Mouse (Mus musculus) forebrain, postnatal 0 days (tissue): ENCODE results near the gene Slc30a4. TPM values are rescaled to one million over a fixed set of nuclear protein-coding genes. Genes with fewer than 3 reads are reported as not detected.
A peak's percentile ranks its signal among the peaks of the same experiment; 100 is the strongest.

Experiments used
- ATAC-seq: fragments of 200-750 bp; cut with Nextera tagmentation; 2 replicates; pipeline ENCODE4 v1.8.0; 2017; ENCODE audit warnings: mild to moderate bottlenecking, moderate library complexity
- DNase-seq: peaks from one replicate; pipeline ENCODE4 v3.0.0-alpha.2; 2015
- H3K27ac ChIP-seq: fragments of 300-500 bp; sonication (generic); 2 replicates; pipeline ENCODE4 v1.5.1; 2014; ENCODE audit warnings: low read depth, mild to moderate bottlenecking, antibody characterized with exemption, low read length, moderate library complexity, mixed read lengths
- H3K27me3 ChIP-seq: fragments of 300-500 bp; sonication (generic); 2 replicates; pipeline ENCODE4 v1.6.1; 2014; ENCODE audit warnings: mild to moderate bottlenecking, low read length, mixed read lengths; ENCODE audit not compliant: insufficient read depth
- H3K36me3 ChIP-seq: fragments of 300-500 bp; sonication (generic); 2 replicates; pipeline ENCODE4 v1.6.1; 2014; ENCODE audit warnings: mild to moderate bottlenecking, moderate library complexity; ENCODE audit not compliant: insufficient read depth
- H3K4me1 ChIP-seq: fragments of 300-500 bp; sonication (generic); 2 replicates; pipeline ENCODE4 v1.6.1; 2014; ENCODE audit warnings: antibody characterized with exemption; ENCODE audit not compliant: insufficient read depth
- H3K4me2 ChIP-seq: fragments of 300-500 bp; sonication (generic); 2 replicates; pipeline ENCODE4 v1.6.1; 2014; ENCODE audit warnings: low read depth, mild to moderate bottlenecking, moderate library complexity
- H3K4me3 ChIP-seq: fragments of 300-500 bp; sonication (generic); 2 replicates; pipeline ENCODE4 v1.5.1; 2014; ENCODE audit warnings: low read depth, low read length, mixed read lengths
- H3K9ac ChIP-seq: fragments of 300-500 bp; sonication (generic); 2 replicates; pipeline ENCODE4 v1.6.1; 2014; ENCODE audit warnings: mild to moderate bottlenecking
- H3K9me3 ChIP-seq: fragments of 300-500 bp; sonication (generic); 2 replicates; pipeline ENCODE4 v1.6.1; 2016; ENCODE audit warnings: low read length
- CTCF ChIP-seq: sonication (generic); IDR thresholded peaks from 2 replicates; pipeline ENCODE4 v1.5.1; 2016; ENCODE audit warnings: antibody characterized with exemption, control low read depth, low read depth
- WGBS: fragments of 180-500 bp; shearing (Covaris S2); extraction: QIAGEN DNeasy Blood & Tissue Kit; methylation state at CpG from one replicate; pipeline ENCODE4 v1.1.7; 2014; 5-methylcytosine and 5-hydroxymethylcytosine counted together
- polyA plus RNA-seq: library from polyadenylated mRNA; unstranded; fragments of >200 nt; fragmentation: Nextera tagmentation; extraction: Ambion mirVana; gene quantifications from 2 replicates; pipeline ENCODE4 v1.2.1, GENCODE M21; 2015
- total RNA-seq: library from RNA; depleted of rRNA; stranded (reverse); fragments of >200 nt; gene quantifications from 2 replicates; pipeline ENCODE4 v1.2.3, GENCODE M21; 2014; rRNA removed

Slc30a4 gene
- total RNA-seq (52.5 and 53.9 TPM in 2 replicates), polyA plus RNA-seq (8.7 and 9.1 TPM in 2 replicates)

DNA sequence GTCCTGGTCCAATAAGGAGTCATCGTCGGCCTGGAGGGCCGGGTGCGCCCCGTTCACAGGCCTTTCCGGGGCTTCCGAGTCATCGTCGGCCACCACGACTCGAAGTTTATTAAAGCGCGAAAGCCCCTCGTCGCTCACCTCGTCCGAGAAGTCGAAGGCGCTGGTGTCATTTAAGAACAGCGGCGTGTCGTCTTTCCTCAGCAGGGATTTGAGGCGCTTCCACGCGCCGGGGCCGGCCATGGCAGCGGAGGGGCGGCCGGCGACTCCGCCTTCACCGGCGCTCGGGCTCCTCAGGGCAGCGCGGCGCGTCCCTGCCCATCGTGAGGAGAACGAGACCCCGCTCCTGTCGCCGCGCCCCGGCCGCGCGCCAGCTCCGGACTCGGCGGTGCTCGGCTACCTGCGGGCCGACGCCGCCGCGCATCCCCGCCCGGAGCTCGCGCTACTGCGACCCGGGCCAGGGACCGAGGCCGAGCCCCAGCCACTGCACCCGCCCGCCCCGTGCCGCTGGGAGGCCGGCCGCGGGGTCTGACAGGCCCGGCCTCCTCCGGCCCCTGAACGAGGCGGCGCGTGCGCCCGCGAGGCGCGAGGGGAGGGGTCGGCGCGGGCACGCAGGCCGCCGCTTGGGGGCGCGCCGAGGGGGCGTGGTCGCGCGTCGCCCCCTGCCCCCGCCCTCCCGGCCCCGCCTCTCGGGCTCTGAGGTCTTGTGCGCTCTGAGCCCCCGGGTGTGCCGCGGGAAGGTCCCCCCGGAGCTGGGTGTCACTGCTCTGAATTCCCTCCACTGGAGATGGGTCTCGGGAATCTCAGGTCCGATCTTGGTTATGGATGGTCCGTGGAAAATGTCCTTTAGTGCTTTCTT is at the start of gene Slc30a4:
TSS of gene Slc30a4 (minus strand) at position 483 of the 856 bp plus-strand sequence.
- Histone ChIP-seq H3K27me3 (no peaks in the 10 kb centered on the region), H3K4me3 (peak within 1 kb of the TSS; percentile 79), H3K36me3 (no peaks in the 10 kb centered on the region), H3K4me1 (peaks cover 6% of the 10 kb centered on the region), H3K27ac (peak within 1 kb of the TSS; percentile 79), H3K9me3 (no peaks in the 10 kb centered on the region), H3K9ac (peak within 1 kb of the TSS; percentile 73), H3K4me2 (peak within 1 kb of the TSS; percentile 75)
- WGBS, result under 1% methylated on average over 104 of the region's 111 CpGs
- DNase-seq (peak; percentile 90), ATAC-seq (peak; percentile 95)
- TF ChIP-seq CTCF, result peak; percentile 30; the same call in 1 of the 2 replicates

- H3K9me3 ChIP-seq, result no peaks in the 10 kb centered on the region
- 92% methylated on average over 9 of the region's 9 CpGs for WGBS
- no peak for DNase-seq
- TF ChIP-seq CTCF, result no peak
- peaks cover 44% of the 10 kb centered on the region for H3K36me3 ChIP-seq
- H3K4me3 ChIP-seq, result no peak overlapping the region
- no peak overlapping the region for H3K27ac ChIP-seq
- no peaks in the 10 kb centered on the region for H3K4me1 ChIP-seq
- no peak for ATAC-seq
- no peaks in the 10 kb centered on the region for H3K27me3 ChIP-seq
- no peak overlapping the region for H3K4me2 ChIP-seq
- H3K9ac ChIP-seq, result no peak overlapping the region
These were observed 44.0 kb upstream of the Slc30a4 start for GRCm38 (mm10) chr2:122746461-122746860.

DNA sequence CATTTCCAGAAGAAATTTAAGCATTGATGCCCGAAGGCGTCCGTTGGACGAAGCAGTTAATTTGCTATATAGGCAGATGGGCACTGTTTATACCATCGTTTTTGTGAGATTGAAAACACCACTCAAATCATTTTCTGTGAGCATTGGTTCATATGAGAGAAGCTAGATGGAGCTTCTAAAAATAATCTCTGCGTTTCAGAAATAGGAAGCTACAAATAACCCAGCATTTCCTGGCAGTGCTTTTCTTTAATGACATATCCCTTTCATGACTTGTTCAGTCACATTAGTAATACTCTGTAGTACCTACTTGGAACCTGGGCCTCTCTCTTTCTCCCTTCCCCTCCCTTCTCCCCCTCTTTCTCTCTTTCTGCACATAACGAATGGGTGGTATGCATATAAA is 36.6 kb upstream of the Slc30a4 start:
- Histone ChIP-seq H3K27me3 (no peaks in the 10 kb centered on the region), H3K4me3 (peak overlapping the region; percentile 85), H3K4me2 (peak overlapping the region; percentile 64), H3K36me3 (peaks cover 11% of the 10 kb centered on the region; the same call in 1 of the 2 replicates), H3K27ac (peak overlapping the region; percentile 98), H3K9me3 (no peaks in the 10 kb centered on the region), H3K4me1 (peaks cover 6% of the 10 kb centered on the region), H3K9ac (peak overlapping the region; percentile 91)
- WGBS, result 24% methylated on average over 7 of the region's 7 CpGs
- TF ChIP-seq CTCF, result no peak
- DNase-seq (no peak), ATAC-seq (no peak)

DNA sequence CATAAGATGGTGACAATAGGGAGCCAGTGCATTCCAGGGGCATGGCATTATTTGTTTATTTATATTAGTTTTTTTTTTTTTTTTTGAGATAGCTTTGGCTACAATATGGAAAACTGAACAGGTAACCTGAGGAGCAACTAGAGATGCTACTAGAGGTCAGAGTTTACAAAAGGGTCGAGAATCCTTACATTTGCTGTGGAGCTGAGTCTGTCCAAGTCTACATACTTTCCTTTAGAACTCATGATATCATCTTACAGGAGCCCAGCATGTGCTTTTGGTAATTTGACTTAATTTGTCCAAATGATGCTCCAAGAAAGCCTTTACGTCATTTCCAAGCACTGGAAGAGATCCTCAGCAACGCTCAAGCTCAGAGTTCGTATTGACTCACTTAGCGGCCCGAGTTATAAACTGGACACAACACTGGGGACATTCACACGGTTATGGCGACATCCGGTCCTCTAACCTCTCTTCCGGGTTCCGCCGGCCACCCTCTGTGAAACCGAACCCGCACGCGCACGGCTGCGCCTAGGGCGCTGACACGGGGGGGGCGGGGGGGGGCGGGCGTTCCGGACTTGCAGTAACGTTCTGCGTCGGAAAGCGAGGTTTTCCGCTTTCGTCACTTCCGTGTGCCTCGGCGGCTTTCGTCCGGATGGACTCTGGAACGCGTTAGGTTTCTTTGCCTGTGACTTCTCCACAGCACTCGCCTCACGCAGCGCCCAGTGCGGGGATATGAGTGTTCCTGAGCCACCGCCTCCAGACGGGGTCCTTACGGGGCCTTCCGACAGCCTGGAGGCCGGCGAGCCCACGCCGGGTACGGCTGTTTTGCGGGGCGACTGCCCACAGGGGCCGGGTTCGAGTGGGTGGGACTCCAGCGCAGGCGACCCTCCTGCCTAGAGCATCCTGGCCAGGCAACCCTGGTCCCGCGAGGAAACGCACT is 35.7 kb upstream of the Slc30a4 start, which contains the start of gene Bloc1s6:
TSS of gene Bloc1s6 (plus strand) at position 610 of the 937 bp plus-strand sequence.
- TF ChIP-seq CTCF, result no peak; the same call in 1 of the 2 replicates
- ATAC-seq, result peak; percentile 95
- Histone ChIP-seq H3K9ac (peak within 1 kb of the TSS; percentile 91), H3K27me3 (no peaks in the 10 kb centered on the region), H3K27ac (peak within 1 kb of the TSS; percentile 98), H3K4me3 (peak within 1 kb of the TSS; percentile 85), H3K4me2 (peak within 1 kb of the TSS; percentile 64), H3K36me3 (peaks cover 6% of the 10 kb centered on the region; the same call in 1 of the 2 replicates), H3K9me3 (no peaks in the 10 kb centered on the region), H3K4me1 (peaks cover 6% of the 10 kb centered on the region)
- WGBS, result 1% methylated on average over 57 of the region's 59 CpGs
- peak; percentile 97 for DNase-seq

- Histone ChIP-seq H3K27ac (no peak overlapping the region), H3K36me3 (no peaks in the 10 kb centered on the region), H3K4me3 (no peak overlapping the region), H3K4me2 (no peak overlapping the region), H3K9me3 (no peaks in the 10 kb centered on the region), H3K4me1 (no peaks in the 10 kb centered on the region), H3K27me3 (0 out of 2 replicates have a peak, but pooled peaks cover 3% of the 10 kb centered on the region), H3K9ac (no peak overlapping the region)
- DNase-seq, result no peak
- ATAC-seq, result no peak
- 58% methylated on average over 2 of the region's 2 CpGs for WGBS
- TF ChIP-seq CTCF, result no peak
These were observed 29.0 kb upstream of the Slc30a4 start for GRCm38 (mm10) chr2:122731456-122731855.

DNA sequence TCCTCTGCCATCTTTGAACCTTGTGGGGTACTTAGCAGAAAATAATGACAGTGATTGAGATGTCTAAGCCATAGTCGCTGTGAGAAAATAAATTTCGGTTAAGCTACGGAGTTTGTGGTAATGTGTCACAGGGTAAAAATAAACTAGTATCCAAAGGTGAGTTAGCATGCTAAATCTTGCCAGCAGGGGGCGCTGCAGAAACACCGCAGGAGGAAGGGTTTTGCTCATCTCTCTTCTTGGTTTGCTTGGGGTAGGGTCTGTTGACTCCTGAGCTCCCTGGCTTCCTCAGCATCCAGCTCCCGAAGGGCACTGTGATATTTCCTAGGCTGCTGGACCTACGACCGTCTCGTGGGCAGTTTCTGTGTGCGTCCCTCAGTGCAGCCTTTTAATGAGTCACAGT is 23.1 kb upstream of the Slc30a4 start:
- WGBS, result 61% methylated on average over 10 of the region's 10 CpGs
- no peaks in the 10 kb centered on the region for H3K36me3 ChIP-seq
- peak; percentile 56 for TF ChIP-seq CTCF
- no peaks in the 10 kb centered on the region for H3K9me3 ChIP-seq
- DNase-seq (no peak), ATAC-seq (no peak)
- 0 out of 2 replicates have a peak, but pooled peaks cover 3% of the 10 kb centered on the region for H3K27me3 ChIP-seq
- H3K9ac ChIP-seq, result no peak overlapping the region
- no peak overlapping the region for H3K27ac ChIP-seq
- no peak overlapping the region for H3K4me2 ChIP-seq
- H3K4me1 ChIP-seq, result no peaks in the 10 kb centered on the region
- H3K4me3 ChIP-seq, result no peak overlapping the region
